Mouse (Mus musculus): ENCODE data around the gene Cpxm1. TPM values are rescaled to one million over a fixed set of nuclear protein-coding genes. Genes with fewer than 3 reads are reported as not detected.

Gene Cpxm1
- polyA plus RNA-seq (2016; fragmentation: Nextera tagmentation; extraction: Ambion mirVana), result 32.2 and 34.3 TPM in 2 replicates

DNA sequence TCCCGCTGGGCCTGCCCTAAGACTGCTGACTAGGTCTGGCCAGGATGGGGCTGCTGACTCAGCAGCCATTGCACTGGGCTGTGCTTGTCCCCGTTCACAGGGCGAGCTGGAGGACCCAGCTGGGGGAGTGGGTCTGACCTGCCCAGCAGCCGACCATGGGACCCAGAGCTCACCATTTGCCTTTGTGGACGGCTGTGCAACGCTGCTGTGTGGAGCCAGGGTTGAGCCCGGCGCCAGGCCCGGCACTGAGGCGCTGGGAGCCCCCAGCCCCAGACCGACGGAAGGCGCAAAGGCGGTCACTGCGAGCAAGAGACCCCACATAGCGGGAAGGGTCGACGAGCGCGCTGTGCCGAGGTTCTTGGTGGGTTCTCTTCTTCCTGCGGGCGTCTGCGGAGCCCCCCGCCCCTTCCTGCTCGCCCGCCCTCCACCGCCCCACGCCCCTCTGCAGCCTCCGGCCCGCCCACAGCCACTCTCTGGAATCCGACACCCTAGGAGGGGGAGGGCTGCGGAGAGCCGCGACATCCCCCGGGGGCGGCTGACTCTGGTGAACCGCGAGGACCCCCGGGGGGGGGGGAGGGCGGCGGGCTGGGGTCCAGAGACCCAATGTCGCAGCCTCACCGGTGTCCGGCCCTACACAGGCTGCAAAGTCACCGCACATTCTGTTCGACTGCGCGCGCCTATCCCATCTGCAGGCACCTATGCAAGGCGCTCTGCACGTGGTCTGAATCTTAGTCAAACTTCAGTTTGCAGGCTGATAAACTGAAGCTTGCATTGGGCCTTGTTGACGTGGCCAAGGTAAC is at the start of gene Cpxm1:
TSS of gene Cpxm1 (minus strand) at position 389 of the 800 bp plus-strand sequence.
- peaks cover 15% of the 10 kb centered on the region for H3K4me1 ChIP-seq
- peak within 1 kb of the TSS; percentile 58 for H3K4me3 ChIP-seq
- ATAC-seq (ENCODE audit: low FRiP score, low read depth), result peak; percentile 88
- H3K36me3 ChIP-seq, result no peaks in the 10 kb centered on the region
- peak within 1 kb of the TSS; percentile 69 for H3K9ac ChIP-seq
- H3K27me3 ChIP-seq (replicated peaks), result peaks cover 7% of the 10 kb centered on the region; the same call in 1 of the 2 replicates
- no peaks in the 10 kb centered on the region for H3K9me3 ChIP-seq
- 0 out of 2 replicates have a peak within 1 kb of the TSS, but pooled peaks have one; percentile 17 for H3K27ac ChIP-seq
- H3K4me2 ChIP-seq (replicated peaks), result peak within 1 kb of the TSS; percentile 96
- WGBS, result 2% methylated on average over 51 of the region's 53 CpGs

DNA sequence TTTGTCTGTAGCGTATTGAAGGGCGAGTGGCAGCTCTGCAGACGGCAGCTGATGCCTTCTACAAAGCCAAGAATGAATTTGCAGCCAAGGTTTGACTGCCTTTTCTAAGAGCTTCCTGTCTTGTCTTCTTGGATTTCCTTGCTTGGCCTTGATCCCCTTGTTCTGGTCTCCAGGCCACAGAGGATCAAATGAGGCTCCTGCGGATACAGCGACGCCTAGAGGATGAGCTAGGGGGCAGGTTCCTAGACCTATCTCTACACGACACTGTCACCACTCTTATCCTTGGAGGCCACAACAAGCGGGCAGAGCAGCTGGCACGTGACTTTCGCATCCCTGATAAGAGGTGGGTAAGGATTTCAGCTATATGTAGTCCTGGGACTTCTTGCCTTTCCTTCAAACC is 44.8 kb upstream of the Cpxm1 start:
- Histone ChIP-seq H3K4me2 (replicated peaks) (no peak overlapping the region), H3K27me3 (replicated peaks) (no peaks in the 10 kb centered on the region), H3K27ac (no peak overlapping the region), H3K4me1 (no peaks in the 10 kb centered on the region), H3K9me3 (no peaks in the 10 kb centered on the region), H3K4me3 (no peak overlapping the region), H3K9ac (no peak overlapping the region), H3K36me3 (peaks cover 72% of the 10 kb centered on the region)
- ATAC-seq (ENCODE audit: low FRiP score, low read depth), result no peak
- WGBS, result 87% methylated on average over 10 of the region's 10 CpGs

DNA sequence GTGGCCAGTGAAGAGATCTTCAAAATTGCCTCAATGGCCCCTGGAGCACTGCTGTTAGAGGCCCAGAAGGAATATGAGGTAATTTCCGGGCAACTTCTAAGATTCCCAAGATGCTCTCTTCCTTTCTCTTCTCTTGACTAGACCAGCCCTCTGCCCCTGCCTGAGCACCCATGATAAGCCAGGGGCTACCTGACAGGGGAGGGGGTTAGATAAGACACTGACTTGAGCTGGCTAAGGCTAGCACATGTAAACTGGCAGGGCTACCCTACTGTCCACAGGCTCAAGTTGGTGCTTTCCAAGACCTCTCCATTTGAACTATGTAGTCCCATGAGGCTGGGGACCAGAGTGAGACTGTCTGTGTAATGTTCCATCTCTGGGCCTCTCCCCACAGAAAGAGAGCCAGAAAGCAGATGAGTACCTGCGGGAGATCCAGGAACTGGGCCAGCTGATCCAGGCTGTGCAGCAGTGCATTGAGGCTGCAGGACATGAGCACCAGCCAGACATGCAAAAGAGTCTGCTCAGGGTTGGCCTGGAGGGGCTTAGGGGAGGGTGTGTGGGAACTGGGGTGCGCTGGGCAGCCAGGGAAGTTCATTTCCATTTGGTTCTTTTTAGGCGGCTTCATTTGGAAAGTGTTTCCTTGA is 42.6 kb upstream of the Cpxm1 start:
- no peak overlapping the region for H3K27ac ChIP-seq
- 93% methylated on average over 4 of the region's 4 CpGs for WGBS
- H3K9me3 ChIP-seq, result no peaks in the 10 kb centered on the region
- H3K36me3 ChIP-seq, result peaks cover 72% of the 10 kb centered on the region
- no peaks in the 10 kb centered on the region for H3K4me1 ChIP-seq
- no peaks in the 10 kb centered on the region for H3K27me3 ChIP-seq (replicated peaks)
- H3K4me3 ChIP-seq, result no peak overlapping the region
- ATAC-seq (ENCODE audit: low FRiP score, low read depth), result no peak
- no peak overlapping the region for H3K4me2 ChIP-seq (replicated peaks)
- no peak overlapping the region for H3K9ac ChIP-seq

DNA sequence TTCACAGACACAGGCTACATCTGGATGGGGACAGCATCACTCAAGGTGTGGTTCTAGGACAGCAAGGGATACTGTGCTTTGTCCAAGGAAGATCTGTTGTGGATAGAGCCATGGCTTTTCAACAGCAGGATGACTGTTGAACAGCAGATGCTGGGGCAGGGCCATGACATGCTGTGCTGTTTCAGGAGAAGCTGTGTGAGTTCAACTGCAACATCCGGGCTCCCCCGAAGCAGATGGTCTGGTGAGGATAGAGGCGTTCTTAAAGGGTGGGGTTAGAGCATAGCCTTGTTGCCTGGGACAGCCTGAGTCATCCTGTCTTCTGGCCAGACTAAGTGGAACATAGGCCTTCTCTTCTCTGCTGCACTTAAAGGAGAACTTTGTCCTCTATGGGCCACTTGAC is 41.5 kb upstream of the Cpxm1 start:
- Histone ChIP-seq H3K27me3 (replicated peaks) (no peaks in the 10 kb centered on the region), H3K4me1 (no peaks in the 10 kb centered on the region), H3K9ac (no peak overlapping the region), H3K36me3 (peaks cover 66% of the 10 kb centered on the region), H3K4me3 (no peak overlapping the region), H3K9me3 (no peaks in the 10 kb centered on the region), H3K4me2 (replicated peaks) (no peak overlapping the region), H3K27ac (no peak overlapping the region)
- no peak for ATAC-seq (ENCODE audit: low FRiP score, low read depth)
- WGBS, result 91% methylated on average over 3 of the region's 3 CpGs

DNA sequence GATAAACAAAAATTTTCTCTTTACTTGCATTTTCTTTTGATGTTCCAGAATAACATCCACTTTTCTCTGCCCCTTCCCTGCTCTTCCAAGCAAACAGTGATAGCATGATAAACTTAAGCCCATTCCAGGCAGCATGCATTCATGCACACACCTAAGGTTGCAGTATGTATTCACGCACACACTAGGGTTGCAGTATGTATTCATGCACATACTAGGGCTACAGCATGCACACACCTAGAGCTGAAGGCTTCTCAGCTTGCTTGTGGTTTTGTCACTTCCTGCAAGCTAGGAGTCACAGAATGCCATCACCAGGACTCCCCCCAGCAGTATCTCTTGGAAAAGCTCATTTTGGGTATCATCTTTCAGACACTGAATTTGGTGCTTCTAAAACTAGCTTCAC is 39.4 kb upstream of the Cpxm1 start:
- ATAC-seq (ENCODE audit: low FRiP score, low read depth), result no peak
- H3K36me3 ChIP-seq, result peaks cover 51% of the 10 kb centered on the region
- no peaks in the 10 kb centered on the region for H3K4me1 ChIP-seq
- no peak overlapping the region for H3K27ac ChIP-seq
- H3K9me3 ChIP-seq, result no peaks in the 10 kb centered on the region
- 96% methylated on average over 1 of the region's 1 CpGs for WGBS
- no peak overlapping the region for H3K4me3 ChIP-seq
- H3K27me3 ChIP-seq (replicated peaks), result no peaks in the 10 kb centered on the region
- H3K9ac ChIP-seq, result no peak overlapping the region
- no peak overlapping the region for H3K4me2 ChIP-seq (replicated peaks)

DNA sequence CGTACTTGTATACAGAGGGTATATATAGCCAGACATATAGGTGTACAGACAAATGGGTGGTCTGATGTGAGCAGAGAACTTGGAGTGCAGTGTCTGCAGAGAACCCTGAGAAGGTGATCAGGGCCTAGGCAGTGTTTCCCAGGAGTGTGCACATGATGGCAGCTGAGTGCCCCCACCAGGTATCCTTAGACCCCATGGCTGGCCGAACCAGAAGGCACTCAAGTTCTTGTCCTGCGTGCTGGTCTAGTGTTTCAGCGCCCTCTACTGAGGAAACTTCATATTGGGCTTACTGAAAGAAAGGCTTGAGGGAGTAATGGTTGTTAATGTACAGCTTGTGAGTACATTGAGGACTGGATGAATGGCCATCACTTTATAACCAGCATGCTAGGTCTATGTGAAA is 35.8 kb upstream of the Cpxm1 start:
- Histone ChIP-seq H3K27ac (no peak overlapping the region), H3K27me3 (replicated peaks) (no peaks in the 10 kb centered on the region), H3K4me3 (no peak overlapping the region), H3K9ac (no peak overlapping the region), H3K36me3 (peaks cover 20% of the 10 kb centered on the region), H3K4me2 (replicated peaks) (no peak overlapping the region), H3K9me3 (no peaks in the 10 kb centered on the region), H3K4me1 (no peaks in the 10 kb centered on the region)
- 29% methylated on average over 4 of the region's 4 CpGs for WGBS
- no peak for ATAC-seq (ENCODE audit: low FRiP score, low read depth)

DNA sequence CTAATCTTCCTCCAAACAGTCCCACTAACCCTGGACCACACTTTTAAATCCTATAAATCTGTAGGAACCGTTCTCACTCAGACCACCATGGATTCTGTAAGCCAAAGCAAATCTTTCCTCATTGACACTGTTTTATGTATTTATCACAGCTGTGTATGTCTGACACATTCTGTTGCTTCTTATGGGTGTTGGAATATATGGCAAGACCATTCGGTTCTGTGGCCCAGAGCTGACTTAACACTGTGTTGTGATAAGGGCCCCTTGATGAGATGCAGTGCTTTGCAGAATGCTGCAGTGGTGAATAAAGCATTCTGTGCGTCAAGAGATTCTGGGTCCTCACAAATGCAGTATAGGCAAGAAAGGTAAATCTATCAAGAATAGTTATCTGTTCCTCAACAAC is 34.8 kb upstream of the Cpxm1 start:
- WGBS, result 86% methylated on average over 3 of the region's 3 CpGs
- H3K4me1 ChIP-seq, result no peaks in the 10 kb centered on the region
- no peak overlapping the region for H3K27ac ChIP-seq
- no peak overlapping the region for H3K4me2 ChIP-seq (replicated peaks)
- no peak overlapping the region for H3K9ac ChIP-seq
- no peak for ATAC-seq (ENCODE audit: low FRiP score, low read depth)
- H3K4me3 ChIP-seq, result no peak overlapping the region
- peaks cover 11% of the 10 kb centered on the region; the same call in 1 of the 2 replicates for H3K36me3 ChIP-seq
- H3K9me3 ChIP-seq, result no peaks in the 10 kb centered on the region
- no peaks in the 10 kb centered on the region for H3K27me3 ChIP-seq (replicated peaks)

DNA sequence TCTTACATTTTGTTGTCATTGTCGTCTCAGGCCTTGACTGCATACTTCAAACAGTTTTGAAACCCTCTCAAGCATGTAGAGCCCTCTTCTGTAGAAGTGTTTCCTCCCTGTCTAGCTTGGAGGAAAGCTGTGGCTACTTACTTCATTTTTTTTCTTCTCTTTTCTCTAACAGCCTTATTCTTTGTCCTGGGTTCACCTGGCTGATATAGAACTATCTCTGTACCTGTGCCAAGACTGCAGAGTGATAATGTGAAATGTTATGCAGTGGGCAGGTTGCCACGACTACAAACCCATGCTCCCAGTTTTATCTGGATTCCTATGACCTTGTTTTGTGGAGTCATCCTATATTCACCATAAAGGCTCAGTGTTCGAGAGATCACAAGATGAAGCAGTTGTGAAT is 33.1 kb upstream of the Cpxm1 start:
- no peak overlapping the region for H3K27ac ChIP-seq
- no peak overlapping the region for H3K4me3 ChIP-seq
- H3K4me2 ChIP-seq (replicated peaks), result no peak overlapping the region
- no peaks in the 10 kb centered on the region for H3K27me3 ChIP-seq (replicated peaks)
- H3K36me3 ChIP-seq, result peaks cover 11% of the 10 kb centered on the region; the same call in 1 of the 2 replicates
- H3K9ac ChIP-seq, result no peak overlapping the region
- ATAC-seq (ENCODE audit: low FRiP score, low read depth), result no peak
- H3K4me1 ChIP-seq, result peaks cover under 1% of the 10 kb centered on the region
- H3K9me3 ChIP-seq, result no peaks in the 10 kb centered on the region
- 90% methylated on average over 3 of the region's 3 CpGs for WGBS

DNA sequence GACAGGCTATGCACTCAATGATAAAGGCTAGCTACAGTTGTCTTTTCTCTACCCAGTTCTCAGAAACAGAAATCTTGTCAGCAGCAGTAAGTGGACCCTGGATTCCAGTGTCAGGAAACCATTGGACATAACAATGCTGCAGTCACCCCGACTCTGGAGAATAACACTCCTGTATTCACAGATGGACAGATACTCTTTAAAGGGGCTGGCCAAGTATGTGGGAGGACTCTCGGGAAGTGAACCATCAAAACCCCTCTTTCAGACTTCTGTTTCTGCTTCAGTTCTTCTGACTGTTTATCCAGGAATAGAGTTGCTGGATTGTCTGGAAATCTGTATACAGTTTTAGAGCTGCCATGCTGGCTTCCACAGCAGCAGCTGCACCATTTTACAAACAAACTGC is 32.5 kb upstream of the Cpxm1 start:
- no peaks in the 10 kb centered on the region for H3K9me3 ChIP-seq
- peaks cover 7% of the 10 kb centered on the region for H3K4me1 ChIP-seq
- H3K36me3 ChIP-seq, result peaks cover 11% of the 10 kb centered on the region; the same call in 1 of the 2 replicates
- no peak overlapping the region for H3K9ac ChIP-seq
- H3K4me3 ChIP-seq, result no peak overlapping the region
- ATAC-seq (ENCODE audit: low FRiP score, low read depth), result no peak
- WGBS, result 77% methylated on average over 2 of the region's 2 CpGs
- H3K4me2 ChIP-seq (replicated peaks), result no peak overlapping the region
- H3K27ac ChIP-seq, result no peak overlapping the region
- no peaks in the 10 kb centered on the region for H3K27me3 ChIP-seq (replicated peaks)

DNA sequence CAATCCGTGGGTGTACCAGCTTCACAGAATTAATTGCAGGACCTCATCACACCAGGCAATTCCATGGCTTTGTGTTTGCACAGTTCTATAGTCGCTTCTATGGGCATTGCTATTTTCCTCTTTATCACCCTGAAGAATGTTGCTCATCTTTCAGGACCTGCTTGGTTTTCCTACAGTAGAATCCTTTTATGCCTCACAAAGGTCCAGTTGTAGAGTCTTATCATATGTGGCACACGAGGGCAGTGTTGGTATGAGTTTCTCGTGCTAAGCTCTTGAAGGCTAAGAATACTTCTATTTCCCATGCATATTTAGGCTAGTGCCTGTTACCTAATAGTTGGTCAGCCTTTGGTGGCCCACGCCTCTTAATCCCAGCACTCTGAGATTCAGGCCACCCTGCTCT is 27.7 kb upstream of the Cpxm1 start:
- peak overlapping the region; percentile 72 for H3K4me2 ChIP-seq (replicated peaks)
- H3K4me3 ChIP-seq, result peak overlapping the region; percentile 76
- no peaks in the 10 kb centered on the region for H3K27me3 ChIP-seq (replicated peaks)
- H3K9me3 ChIP-seq, result no peaks in the 10 kb centered on the region
- H3K36me3 ChIP-seq, result no peaks in the 10 kb centered on the region
- H3K9ac ChIP-seq, result peak overlapping the region; percentile 77
- H3K27ac ChIP-seq, result no peak overlapping the region
- 53% methylated on average over 5 of the region's 5 CpGs for WGBS
- ATAC-seq (ENCODE audit: low FRiP score, low read depth), result no peak
- peaks cover 22% of the 10 kb centered on the region for H3K4me1 ChIP-seq

DNA sequence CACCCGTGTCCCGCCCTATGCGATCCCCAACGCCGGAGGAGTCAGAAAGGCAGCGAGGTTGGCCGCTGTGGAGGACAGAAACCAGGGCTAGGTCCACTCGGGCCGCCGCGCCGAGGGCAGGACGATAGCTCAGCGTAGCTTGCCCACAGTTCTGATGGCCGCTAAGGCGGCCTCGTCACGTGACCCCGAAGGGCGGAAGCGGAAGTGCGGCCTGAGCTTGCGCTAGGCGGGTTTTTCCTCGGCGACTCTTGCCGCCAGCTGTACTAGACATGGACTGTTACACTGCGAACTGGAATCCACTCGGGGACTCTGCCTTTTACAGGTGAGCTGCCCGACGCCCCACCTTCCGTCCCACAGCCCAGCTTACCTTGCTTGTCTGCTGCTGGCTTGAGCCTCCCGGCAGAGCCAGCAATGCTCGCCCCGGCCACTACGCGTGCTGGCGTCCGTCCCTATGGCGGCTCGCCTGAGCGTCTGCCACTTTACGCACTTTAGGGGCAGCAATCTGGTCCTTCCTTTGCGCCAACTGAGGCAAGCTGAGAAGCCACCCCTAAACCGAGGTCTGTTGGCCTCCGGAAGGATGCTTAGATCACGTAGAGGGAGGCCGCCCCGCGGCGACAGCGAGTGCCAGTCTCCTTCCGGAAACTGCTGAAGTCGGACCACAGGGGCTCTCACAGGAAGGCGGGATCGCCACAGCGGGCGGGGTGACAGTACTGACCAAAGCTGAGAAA is 26.9 kb upstream of the Cpxm1 start, which contains the start of the genes Vps16 and Pced1a:
TSS of gene Vps16 (plus strand) at position 214 of the 728 bp plus-strand sequence.
TSS of gene Pced1a (minus strand) at position 576 of the 728 bp plus-strand sequence.
- Histone ChIP-seq H3K36me3 (no peaks in the 10 kb centered on the region), H3K9ac (peak within 1 kb of the TSS; percentile 77), H3K4me1 (peaks cover 22% of the 10 kb centered on the region), H3K9me3 (no peaks in the 10 kb centered on the region), H3K27ac (peak within 1 kb of the TSS; percentile 70), H3K27me3 (replicated peaks) (no peaks in the 10 kb centered on the region), H3K4me3 (peak within 1 kb of the TSS; percentile 76), H3K4me2 (replicated peaks) (peak within 1 kb of the TSS; percentile 72)
- peak; percentile 97 for ATAC-seq (ENCODE audit: low FRiP score, low read depth)
- WGBS, result under 1% methylated on average over 58 of the region's 58 CpGs

Data from neural tube, embryonic 12.5 days (tissue).